Mouse (Mus musculus) gastrocnemius, adult 8-10 months (tissue): ENCODE results near the gene Armcx2. TPM values are rescaled to one million over a fixed set of nuclear protein-coding genes. Genes with fewer than 3 reads are reported as not detected.
A peak's percentile ranks its signal among the peaks of the same experiment; 100 is the strongest.
"Not testable (repeated sequence)": the region's sequence is repeated elsewhere in the genome, so short reads cannot be mapped to it uniquely, and the experiment has no call there.

Source experiments
- DNase-seq, 2 experiments: peaks; one replicate each; pipeline ENCODE4 v3.0.0; 2022; ENCODE audit warnings: low spot score in 2 of 2
- microRNA-seq: library from miRNA; unstranded; fragments of <30 nt; microRNA quantifications from one replicate; pipeline ENCODE4 v1.2.0, GENCODE M21; 2022
- total RNA-seq, 4 experiments: library from RNA; stranded (reverse); gene quantifications; 2 replicates each; pipeline ENCODE4 v1.2.4; 2022

The Armcx2 gene
- 1 to 10 TPM; 1.4 to 2.3 (median 1.5) TPM for total RNA-seq

- no peak for DNase-seq
Observed at GRCm38 (mm10) chrX:134808755-134809224, at the start of gene Armcx2. Gene Armcx2 (minus strand): TSS chrX:134809221.

- no peak for DNase-seq
Observed at GRCm38 (mm10) chrX:134849662-134850061, 40.6 kb upstream of the Armcx2 start.

GRCm38 (mm10) chrX:134844424-134844823 is 35.4 kb upstream of the Armcx2 start:
- no peak for DNase-seq

GRCm38 (mm10) chrX:134830508-134830907 is 21.5 kb upstream of the Armcx2 start:
- no peak for DNase-seq

GRCm38 (mm10) chrX:134807833-134808754 is 927 bp downstream of the Armcx2 start:
- no peak for DNase-seq

- no peak for DNase-seq
Observed at GRCm38 (mm10) chrX:134787728-134788127, 21.3 kb downstream of the Armcx2 start.

- DNase-seq = not testable (repeated sequence)
Observed at GRCm38 (mm10) chrX:134763428-134764198, 45.4 kb downstream of the Armcx2 start.

- DNase-seq = no peak
Observed at GRCm38 (mm10) chrX:134757293-134757995, 51.6 kb downstream of the Armcx2 start.

GRCm38 (mm10) chrX:134756434-134757292 is 52.4 kb downstream of the Armcx2 start, which contains the start of gene Armcx3:
Gene Armcx3 (plus strand): TSS chrX:134756595.
- DNase-seq = peak in 1 of 2 experiments; percentile 34

Small RNAs within 50 kb of the gene (microRNA-seq; reads per million reads assigned to microRNA genes)
- not detected for gene Mir7093

Other genes with a start within 250 kb of the Armcx2 start
- under 1 TPM in 2 of 4 experiments, not detected in 2; 0.22 to 0.27 TPM for gene Btk, start 225.7 kb downstream of the Armcx2 start, total RNA-seq
- gene Rpl36a, start 223.6 kb downstream of the Armcx2 start, total RNA-seq = 100 to 1,000 TPM in 3 of 4 experiments, 10 to 100 TPM in 1; 80.7 to 125 (median 107) TPM
- 1 to 10 TPM; 2.0 to 2.6 (median 2.3) TPM for gene Gla, start 208.1 kb downstream of the Armcx2 start, total RNA-seq
- gene Hnrnph2, start 208.0 kb downstream of the Armcx2 start, total RNA-seq = 10 to 100 TPM; 46.0 to 54.3 (median 50.3) TPM
- 1 to 10 TPM; 5.5 to 9.5 (median 7.6) TPM for gene Armcx4, start 122.7 kb downstream of the Armcx2 start, total RNA-seq
- 1 to 10 TPM in 3 of 4 experiments, under 1 TPM in 1; 0.92 to 2.2 (median 1.6) TPM for gene Armcx1, start 91.3 kb downstream of the Armcx2 start, total RNA-seq
- 1 to 10 TPM in 3 of 4 experiments, under 1 TPM in 1; 0.96 to 2.1 (median 1.7) TPM for gene Armcx6, start 57.8 kb downstream of the Armcx2 start, total RNA-seq
- 10 to 100 TPM; 18.1 to 20.0 (median 19.3) TPM for gene Armcx3, start 52.6 kb downstream of the Armcx2 start, total RNA-seq
- not detected for gene Nxf2, start 155.5 kb upstream of the Armcx2 start, total RNA-seq
- under 1 TPM; 0.22 to 0.94 (median 0.78) TPM for gene Zmat1, start 200.0 kb upstream of the Armcx2 start, total RNA-seq